Mouse (Mus musculus): ENCODE measurements around the gene 3425401B19Rik. TPM values are rescaled to one million over a fixed set of nuclear protein-coding genes. Genes with fewer than 3 reads are reported as not detected.

3425401B19Rik gene
- 0.09 and 0.23 TPM in 2 replicates for polyA plus RNA-seq (2014; fragmentation: Nextera tagmentation; extraction: Ambion mirVana)

GRCm38 (mm10) chr14:32685124-32685826 lies at the start of gene 3425401B19Rik:
3425401B19Rik (minus strand) TSS chr14:32685293.
- no peak within 1 kb of the TSS for H3K4me2 ChIP-seq (ENCODE audit: low read depth, severe bottlenecking)
- DNase-seq (ENCODE audit: low spot score), result peak; percentile 32
- no peak within 1 kb of the TSS for H3K27ac ChIP-seq (replicated peaks; ENCODE audit: low read depth, low read length)

GRCm38 (mm10) chr14:32732961-32733360 lies 47.9 kb upstream of the 3425401B19Rik start:
- Histone ChIP-seq H3K27ac (replicated peaks; ENCODE audit: low read depth, low read length) (no peak overlapping the region), H3K4me3 (ENCODE audit: low read depth, low read length) (no peak overlapping the region), H3K4me1 (ENCODE audit: control insufficient read depth, insufficient read depth, low read length) (no peaks in the 10 kb centered on the region), H3K9ac (ENCODE audit: low read length) (no peak overlapping the region), H3K36me3 (ENCODE audit: control insufficient read depth, insufficient read depth, low read length) (no peaks in the 10 kb centered on the region), H3K9me3 (ENCODE audit: control insufficient read depth, low read length) (no peaks in the 10 kb centered on the region), H3K27me3 (ENCODE audit: control insufficient read depth, insufficient read depth, low read length) (no peaks in the 10 kb centered on the region), H3K4me2 (ENCODE audit: low read depth, severe bottlenecking) (no peak overlapping the region)
- 40% methylated on average over 6 of the region's 6 CpGs for WGBS
- DNase-seq (ENCODE audit: low spot score), result no peak
- ATAC-seq (ENCODE audit: insufficient number of reproducible peaks, low FRiP score, low TSS enrichment, low read depth), result no peak

More at GRCm38 (mm10) chr14:32685124-32685826, at the start of gene 3425401B19Rik:
- 46% methylated on average over 16 of the region's 16 CpGs for WGBS
- Histone ChIP-seq H3K4me3 (ENCODE audit: low read depth, low read length) (no peak within 1 kb of the TSS), H3K27me3 (ENCODE audit: control insufficient read depth, insufficient read depth, low read length) (no peaks in the 10 kb centered on the region), H3K36me3 (ENCODE audit: control insufficient read depth, insufficient read depth, low read length) (no peaks in the 10 kb centered on the region), H3K9me3 (ENCODE audit: control insufficient read depth, low read length) (no peaks in the 10 kb centered on the region), H3K4me1 (ENCODE audit: control insufficient read depth, insufficient read depth, low read length) (peaks cover 7% of the 10 kb centered on the region; the same call in 1 of the 2 replicates), H3K9ac (ENCODE audit: low read length) (no peak within 1 kb of the TSS)
- ATAC-seq (ENCODE audit: insufficient number of reproducible peaks, low FRiP score, low TSS enrichment, low read depth), result no peak

- H3K4me3 ChIP-seq (ENCODE audit: low read depth, low read length), result no peak overlapping the region
- DNase-seq (ENCODE audit: low spot score) (no peak), ATAC-seq (ENCODE audit: insufficient number of reproducible peaks, low FRiP score, low TSS enrichment, low read depth) (no peak)
- no peak overlapping the region for H3K4me2 ChIP-seq (ENCODE audit: low read depth, severe bottlenecking)
- no peak overlapping the region for H3K27ac ChIP-seq (replicated peaks; ENCODE audit: low read depth, low read length)
- no peaks in the 10 kb centered on the region for H3K4me1 ChIP-seq (ENCODE audit: control insufficient read depth, insufficient read depth, low read length)
- H3K9me3 ChIP-seq (ENCODE audit: control insufficient read depth, low read length), result no peaks in the 10 kb centered on the region
- H3K36me3 ChIP-seq (ENCODE audit: control insufficient read depth, insufficient read depth, low read length), result no peaks in the 10 kb centered on the region
- H3K27me3 ChIP-seq (ENCODE audit: control insufficient read depth, insufficient read depth, low read length), result no peaks in the 10 kb centered on the region
- no peak overlapping the region for H3K9ac ChIP-seq (ENCODE audit: low read length)
Observed at GRCm38 (mm10) chr14:32726864-32727263, 41.8 kb upstream of the 3425401B19Rik start.

- H3K9me3 ChIP-seq (ENCODE audit: control insufficient read depth, low read length), result no peaks in the 10 kb centered on the region
- H3K4me2 ChIP-seq (ENCODE audit: low read depth, severe bottlenecking), result no peak overlapping the region
- H3K27me3 ChIP-seq (ENCODE audit: control insufficient read depth, insufficient read depth, low read length), result no peaks in the 10 kb centered on the region
- H3K4me3 ChIP-seq (ENCODE audit: low read depth, low read length), result no peak overlapping the region
- H3K4me1 ChIP-seq (ENCODE audit: control insufficient read depth, insufficient read depth, low read length), result no peaks in the 10 kb centered on the region
- no peak for DNase-seq (ENCODE audit: low spot score)
- ATAC-seq (ENCODE audit: insufficient number of reproducible peaks, low FRiP score, low TSS enrichment, low read depth), result no peak
- H3K36me3 ChIP-seq (ENCODE audit: control insufficient read depth, insufficient read depth, low read length), result no peaks in the 10 kb centered on the region
- 32% methylated on average over 1 of the region's 1 CpGs for WGBS
- no peak overlapping the region for H3K9ac ChIP-seq (ENCODE audit: low read length)
- no peak overlapping the region for H3K27ac ChIP-seq (replicated peaks; ENCODE audit: low read depth, low read length)
Observed at GRCm38 (mm10) chr14:32721461-32721860, 36.4 kb upstream of the 3425401B19Rik start.

GRCm38 (mm10) chr14:32716763-32717439 lies 31.8 kb upstream of the 3425401B19Rik start:
- Histone ChIP-seq H3K27me3 (ENCODE audit: control insufficient read depth, insufficient read depth, low read length) (no peaks in the 10 kb centered on the region), H3K4me2 (ENCODE audit: low read depth, severe bottlenecking) (no peak overlapping the region), H3K36me3 (ENCODE audit: control insufficient read depth, insufficient read depth, low read length) (no peaks in the 10 kb centered on the region), H3K4me1 (ENCODE audit: control insufficient read depth, insufficient read depth, low read length) (no peaks in the 10 kb centered on the region), H3K27ac (replicated peaks; ENCODE audit: low read depth, low read length) (no peak overlapping the region), H3K4me3 (ENCODE audit: low read depth, low read length) (no peak overlapping the region), H3K9me3 (ENCODE audit: control insufficient read depth, low read length) (no peaks in the 10 kb centered on the region), H3K9ac (ENCODE audit: low read length) (no peak overlapping the region)
- DNase-seq (ENCODE audit: low spot score) (no peak), ATAC-seq (ENCODE audit: insufficient number of reproducible peaks, low FRiP score, low TSS enrichment, low read depth) (no peak)
- 90% methylated on average over 6 of the region's 6 CpGs for WGBS

- ATAC-seq (ENCODE audit: insufficient number of reproducible peaks, low FRiP score, low TSS enrichment, low read depth), result no peak
- 88% methylated on average over 2 of the region's 2 CpGs for WGBS
- H3K36me3 ChIP-seq (ENCODE audit: control insufficient read depth, insufficient read depth, low read length), result no peaks in the 10 kb centered on the region
- H3K4me1 ChIP-seq (ENCODE audit: control insufficient read depth, insufficient read depth, low read length), result no peaks in the 10 kb centered on the region
- no peak for DNase-seq (ENCODE audit: low spot score)
- H3K4me2 ChIP-seq (ENCODE audit: low read depth, severe bottlenecking), result no peak overlapping the region
- no peak overlapping the region for H3K4me3 ChIP-seq (ENCODE audit: low read depth, low read length)
- H3K27ac ChIP-seq (replicated peaks; ENCODE audit: low read depth, low read length), result no peak overlapping the region
- no peaks in the 10 kb centered on the region for H3K9me3 ChIP-seq (ENCODE audit: control insufficient read depth, low read length)
- no peak overlapping the region for H3K9ac ChIP-seq (ENCODE audit: low read length)
- no peaks in the 10 kb centered on the region for H3K27me3 ChIP-seq (ENCODE audit: control insufficient read depth, insufficient read depth, low read length)
Observed at GRCm38 (mm10) chr14:32715489-32715888, 30.4 kb upstream of the 3425401B19Rik start.

GRCm38 (mm10) chr14:32715076-32715475 lies 30.0 kb upstream of the 3425401B19Rik start:
- H3K27ac ChIP-seq (replicated peaks; ENCODE audit: low read depth, low read length), result no peak overlapping the region
- 83% methylated on average over 6 of the region's 6 CpGs for WGBS

GRCm38 (mm10) chr14:32709861-32710260 lies 24.8 kb upstream of the 3425401B19Rik start:
- ATAC-seq (ENCODE audit: insufficient number of reproducible peaks, low FRiP score, low TSS enrichment, low read depth) (no peak), DNase-seq (ENCODE audit: low spot score) (no peak)
- no peak overlapping the region for H3K9ac ChIP-seq (ENCODE audit: low read length)
- no peak overlapping the region for H3K4me2 ChIP-seq (ENCODE audit: low read depth, severe bottlenecking)
- no peak overlapping the region for H3K27ac ChIP-seq (replicated peaks; ENCODE audit: low read depth, low read length)
- H3K4me3 ChIP-seq (ENCODE audit: low read depth, low read length), result no peak overlapping the region
- no peaks in the 10 kb centered on the region for H3K4me1 ChIP-seq (ENCODE audit: control insufficient read depth, insufficient read depth, low read length)
- H3K9me3 ChIP-seq (ENCODE audit: control insufficient read depth, low read length), result no peaks in the 10 kb centered on the region
- H3K36me3 ChIP-seq (ENCODE audit: control insufficient read depth, insufficient read depth, low read length), result no peaks in the 10 kb centered on the region
- no peaks in the 10 kb centered on the region for H3K27me3 ChIP-seq (ENCODE audit: control insufficient read depth, insufficient read depth, low read length)
- WGBS, result 93% methylated on average over 6 of the region's 6 CpGs

More at GRCm38 (mm10) chr14:32715076-32715475, 30.0 kb upstream of the 3425401B19Rik start:
- DNase-seq (ENCODE audit: low spot score) (no peak), ATAC-seq (ENCODE audit: insufficient number of reproducible peaks, low FRiP score, low TSS enrichment, low read depth) (no peak)
- H3K36me3 ChIP-seq (ENCODE audit: control insufficient read depth, insufficient read depth, low read length), result no peaks in the 10 kb centered on the region
- no peak overlapping the region for H3K9ac ChIP-seq (ENCODE audit: low read length)
- H3K4me1 ChIP-seq (ENCODE audit: control insufficient read depth, insufficient read depth, low read length), result no peaks in the 10 kb centered on the region
- H3K4me2 ChIP-seq (ENCODE audit: low read depth, severe bottlenecking), result no peak overlapping the region
- H3K4me3 ChIP-seq (ENCODE audit: low read depth, low read length), result no peak overlapping the region
- no peaks in the 10 kb centered on the region for H3K9me3 ChIP-seq (ENCODE audit: control insufficient read depth, low read length)
- H3K27me3 ChIP-seq (ENCODE audit: control insufficient read depth, insufficient read depth, low read length), result no peaks in the 10 kb centered on the region

All from limb, embryonic 11.5 days (tissue).